Mouse (Mus musculus): Measurements from ENCODE around the gene Cstad.

Gene Cstad

DNA sequence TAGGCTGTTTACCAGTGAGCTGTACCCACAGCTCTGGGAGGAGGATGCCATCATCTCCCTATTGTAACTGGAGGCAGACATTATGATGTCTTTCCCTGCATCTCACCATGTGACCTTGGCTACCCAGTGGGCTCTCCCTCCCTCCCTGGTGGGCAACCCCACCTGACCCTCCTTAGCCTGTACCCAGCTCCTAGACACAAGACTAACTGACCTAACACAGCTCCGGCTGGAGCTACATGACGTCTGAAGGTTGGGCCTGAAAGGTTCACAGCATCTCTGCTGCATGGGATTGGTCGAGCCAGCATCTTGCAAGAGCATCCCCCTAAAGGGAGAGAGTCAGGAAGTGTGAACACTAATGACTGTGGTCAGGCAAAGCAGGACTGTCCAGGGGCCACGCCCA, 35.0 kb downstream of the Cstad start:
- DNase-seq = no peak

DNA sequence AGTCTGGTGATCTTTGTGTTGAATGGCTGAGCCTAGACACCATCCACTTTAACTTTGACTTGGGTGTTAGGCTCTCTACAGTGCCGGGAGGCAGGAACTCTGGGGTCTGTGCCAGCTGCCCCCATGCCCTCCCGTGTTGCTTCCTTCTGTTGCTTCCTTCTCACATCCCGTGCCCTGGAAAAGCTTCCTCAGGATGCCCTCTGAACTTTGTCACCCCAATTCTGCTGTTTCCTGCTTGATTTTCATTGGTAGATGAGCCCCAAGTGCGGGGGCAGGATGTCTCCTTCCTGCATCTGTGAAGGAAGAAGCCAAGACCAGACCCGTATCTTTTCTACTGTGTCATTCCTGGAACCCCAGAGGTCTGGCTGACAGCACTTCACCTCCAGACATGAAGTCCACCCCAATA, 41.4 kb downstream of the Cstad start:
- DNase-seq = no peak

DNA sequence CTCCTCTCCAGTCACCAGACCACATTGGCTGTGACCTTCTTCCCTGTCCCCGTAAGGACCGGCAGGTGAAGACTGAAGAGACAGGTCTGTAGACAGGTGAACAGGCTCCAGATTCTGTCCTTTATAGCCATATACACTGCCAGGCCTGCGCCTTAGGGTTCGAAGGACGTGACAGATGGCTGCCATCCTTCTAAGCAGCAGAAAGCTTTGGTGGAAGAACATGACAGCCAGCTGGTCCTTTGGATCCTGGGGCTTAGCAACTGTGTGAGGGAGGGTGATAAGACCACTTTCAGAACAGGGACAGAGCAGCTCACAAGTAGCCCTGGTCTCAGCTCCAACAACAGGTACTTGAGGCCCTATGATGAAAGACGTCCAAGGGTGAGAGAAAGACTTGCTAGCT, 43.2 kb downstream of the Cstad start:
- no peak for DNase-seq

DNA sequence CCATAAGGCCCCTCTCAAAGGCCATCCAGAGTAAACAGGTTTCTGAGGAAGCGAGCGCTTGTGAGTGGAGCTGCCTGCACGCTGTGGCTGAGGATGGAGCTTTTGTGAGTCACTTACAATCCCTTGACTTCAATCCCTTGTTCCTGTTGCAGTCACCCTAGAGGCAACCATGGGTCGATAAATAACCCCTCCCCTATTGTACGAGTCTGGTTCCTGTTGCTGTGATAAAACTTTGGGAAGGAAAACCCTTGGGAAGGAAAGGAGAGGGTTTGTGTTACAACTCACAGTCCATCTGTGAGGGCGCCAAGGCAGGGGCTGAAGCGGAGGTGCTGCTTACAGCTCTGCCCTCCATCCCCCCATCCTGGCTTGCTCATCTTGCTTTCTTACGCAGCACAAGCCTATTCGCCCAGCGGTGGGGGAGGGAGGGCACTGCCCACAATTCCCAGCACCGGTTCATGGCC, 45.2 kb downstream of the Cstad start:
- no peak for DNase-seq

DNA sequence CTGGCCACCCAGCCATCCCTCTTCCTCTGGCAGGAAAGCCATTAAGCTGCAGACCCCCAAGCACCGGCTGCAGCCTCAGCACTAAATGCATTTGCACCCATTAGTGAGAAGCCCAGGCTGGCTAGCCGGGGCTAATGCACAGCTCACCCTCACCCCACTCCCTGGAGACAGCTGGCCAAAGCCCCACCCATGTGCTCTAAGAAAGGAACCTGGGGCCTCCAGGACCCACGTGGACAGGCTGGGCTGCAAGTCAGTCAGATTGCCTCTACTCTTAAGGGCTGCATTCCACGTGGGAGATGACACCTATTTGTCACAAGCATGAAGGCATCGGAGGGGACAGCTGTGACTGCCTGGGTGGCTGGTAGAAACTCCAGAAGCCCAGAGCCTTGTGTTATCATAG, 48.0 kb downstream of the Cstad start:
- no peak for DNase-seq

DNA sequence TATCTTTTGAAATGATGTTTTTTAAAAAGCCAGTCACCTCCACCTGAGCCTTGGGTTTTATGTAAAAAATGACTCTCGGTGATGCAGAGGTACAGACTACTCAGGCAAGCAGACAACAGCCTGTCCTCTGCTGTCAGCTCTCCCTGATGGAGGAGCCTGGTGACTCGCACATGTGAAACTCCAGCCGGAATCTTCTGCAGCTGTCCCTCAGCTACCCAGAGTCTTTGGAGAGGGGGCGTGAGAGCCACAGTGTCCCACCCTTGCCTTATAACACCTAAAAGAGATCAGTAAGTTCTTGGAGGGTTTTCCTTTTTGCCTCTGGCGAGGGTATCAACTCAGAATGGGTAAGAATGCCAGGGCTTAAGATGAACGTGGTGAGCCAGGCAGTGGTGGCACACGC, 48.6 kb downstream of the Cstad start:
- DNase-seq = no peak

DNA sequence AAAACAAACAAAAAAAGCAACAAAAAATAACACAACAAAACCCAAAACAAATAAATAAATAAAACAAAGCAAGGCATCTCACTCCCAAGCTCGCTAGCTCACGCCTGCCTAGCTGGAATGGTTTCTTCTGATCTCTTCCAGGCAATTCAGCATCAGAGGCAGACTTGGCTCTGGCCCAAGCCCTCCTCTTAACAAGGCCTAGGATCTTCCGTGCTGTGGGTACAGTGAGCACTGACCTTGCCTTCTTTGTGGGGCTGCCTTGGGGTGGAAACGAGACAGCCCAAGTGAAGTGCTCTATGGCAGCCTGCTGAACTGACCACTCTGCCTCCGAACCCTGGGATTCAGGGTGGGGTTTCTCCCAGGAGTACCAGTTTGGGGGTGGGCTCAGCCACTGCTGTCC, 52.0 kb downstream of the Cstad start:
- peak; percentile 41 for DNase-seq

DNA sequence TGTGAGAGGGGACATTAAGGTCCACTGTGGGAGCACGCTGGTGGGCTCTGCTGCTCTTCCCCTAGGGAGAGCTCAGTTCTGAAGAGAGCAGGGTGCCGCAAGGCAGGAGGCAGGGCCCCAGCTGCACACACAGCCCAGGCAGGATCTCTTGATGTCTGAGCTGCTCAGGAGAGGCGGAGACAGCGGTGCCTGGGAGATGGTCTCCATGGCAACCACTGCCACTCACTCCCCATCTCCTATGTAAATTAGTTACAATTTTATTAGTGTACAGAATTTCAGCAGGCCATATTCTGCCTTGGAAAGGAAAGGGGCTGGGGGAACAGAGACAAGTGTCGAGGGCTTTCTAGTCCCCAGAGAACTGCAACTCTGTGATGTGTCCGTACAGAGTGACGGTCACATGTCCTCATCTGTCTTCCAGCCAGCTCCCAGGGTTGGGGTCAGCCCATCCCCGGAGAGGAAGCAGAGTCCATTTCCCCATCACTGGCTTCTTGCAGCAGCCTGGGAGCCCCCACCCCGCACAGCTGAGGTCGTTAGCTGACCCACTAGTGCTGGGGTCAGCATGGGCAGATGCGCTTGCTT, 52.6 kb downstream of the Cstad start:
- peak; percentile 27 for DNase-seq

DNA sequence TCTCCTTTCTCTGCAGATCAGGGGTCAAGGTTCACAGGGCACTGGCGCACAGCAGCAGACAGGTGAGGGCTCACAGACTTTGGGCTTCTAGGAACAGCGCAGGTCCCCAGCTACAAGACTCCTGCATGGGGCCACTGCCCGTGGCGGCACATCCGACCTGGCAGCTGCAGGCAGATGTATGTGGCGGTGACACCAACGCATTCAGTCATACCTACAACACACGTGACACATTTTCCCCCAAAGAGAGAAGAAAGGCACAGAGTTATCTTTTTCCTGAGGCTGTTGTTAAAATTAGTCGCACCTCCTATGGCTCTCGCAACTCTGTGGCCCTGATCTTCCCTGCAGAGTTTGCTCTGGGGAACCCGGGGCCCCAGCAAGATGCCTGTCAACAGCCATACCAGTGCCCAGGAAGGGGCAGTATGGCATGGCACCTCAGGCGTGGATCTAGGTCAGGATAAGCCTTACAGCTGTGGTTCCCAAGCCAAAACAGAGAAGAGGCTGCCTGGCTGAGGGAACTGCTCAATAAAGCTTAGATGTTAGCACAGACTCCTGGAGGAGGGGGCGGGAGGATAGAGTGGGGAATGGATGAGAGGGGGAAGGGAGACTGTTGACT, 53.1 kb downstream of the Cstad start:
- peak; percentile 13 for DNase-seq

DNA sequence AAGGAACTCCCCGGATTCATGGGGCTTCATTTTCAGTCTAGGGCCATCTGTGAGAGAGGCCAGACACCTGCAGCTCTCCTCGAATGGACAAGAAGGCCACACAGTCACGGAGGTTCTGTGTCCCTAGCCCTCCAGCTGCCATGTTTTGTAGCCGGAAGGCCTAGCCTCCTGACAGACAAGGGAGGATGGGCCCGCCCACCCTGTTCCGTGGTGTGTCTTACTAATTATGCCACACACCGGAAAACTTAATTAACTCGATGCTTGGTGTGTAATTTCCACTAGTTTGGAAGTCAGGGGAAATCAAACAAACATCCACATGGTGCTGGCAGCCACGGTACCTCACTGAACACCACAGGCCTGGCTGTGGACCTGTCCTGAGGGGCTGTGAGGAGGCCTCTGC, 55.4 kb downstream of the Cstad start:
- DNase-seq = no peak

DNA sequence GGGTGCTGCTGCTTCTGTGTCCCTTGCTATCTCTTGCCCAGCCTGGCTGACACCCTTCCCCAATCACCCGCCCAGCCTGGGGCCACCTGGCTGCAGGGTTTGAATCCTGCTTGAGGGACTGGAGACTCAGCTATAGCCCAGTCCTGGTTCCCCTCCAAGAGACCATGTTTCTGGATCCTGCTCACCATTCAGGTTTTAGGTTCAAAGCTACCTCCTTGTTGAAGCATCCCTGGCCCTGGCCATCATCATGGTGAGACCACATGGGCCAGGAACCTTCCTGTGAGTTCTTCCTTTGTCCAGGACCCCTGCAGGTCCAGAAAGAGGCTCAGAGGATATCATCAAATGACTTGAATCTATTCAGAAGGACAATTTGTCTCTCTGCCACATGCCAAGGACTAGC, 57.0 kb downstream of the Cstad start:
- no peak for DNase-seq

DNA sequence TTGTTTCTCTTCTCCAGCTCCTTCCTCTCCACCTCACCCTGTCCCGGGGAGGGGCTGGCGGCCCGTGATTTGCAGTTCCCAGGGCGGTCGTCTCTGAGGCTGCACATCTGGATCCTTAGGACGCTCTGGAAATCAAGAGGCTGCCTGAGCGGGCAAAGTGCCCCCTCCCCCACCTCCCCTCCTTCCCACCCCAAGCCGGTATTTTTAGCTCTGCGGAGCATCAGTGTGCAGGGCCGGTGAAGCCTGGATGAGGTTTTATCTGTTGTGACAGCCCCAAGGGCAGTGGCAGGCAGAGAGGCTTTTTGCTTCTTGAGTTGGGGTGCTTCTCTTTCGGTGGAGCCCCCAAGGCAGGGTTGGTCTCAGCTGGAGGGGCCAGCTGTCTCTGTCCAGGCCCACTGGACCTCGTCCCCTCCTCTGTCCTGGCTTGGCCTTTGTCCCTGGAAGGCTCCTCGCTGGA, 57.8 kb downstream of the Cstad start:
- no peak for DNase-seq

DNA sequence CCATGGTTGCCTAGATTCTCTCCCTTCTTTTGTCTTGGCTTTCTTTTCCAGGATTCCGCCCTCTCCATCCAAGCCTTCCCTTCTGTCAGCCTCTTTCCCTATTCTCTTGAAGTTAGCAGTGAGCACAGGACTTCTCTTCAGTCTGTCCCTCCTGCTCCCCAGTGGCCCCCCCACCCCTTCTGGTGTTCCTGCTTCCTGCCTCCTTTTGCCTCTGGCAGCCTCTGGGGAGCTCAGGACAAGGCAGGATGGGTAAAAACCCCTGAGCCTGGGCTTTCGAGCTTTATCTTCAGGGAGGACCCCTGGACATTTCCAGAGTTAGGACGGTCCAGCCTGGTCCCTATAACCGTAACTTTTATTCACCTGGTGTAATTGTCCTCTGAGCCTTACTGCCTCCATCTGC, 58.2 kb downstream of the Cstad start:
- DNase-seq = no peak

DNA sequence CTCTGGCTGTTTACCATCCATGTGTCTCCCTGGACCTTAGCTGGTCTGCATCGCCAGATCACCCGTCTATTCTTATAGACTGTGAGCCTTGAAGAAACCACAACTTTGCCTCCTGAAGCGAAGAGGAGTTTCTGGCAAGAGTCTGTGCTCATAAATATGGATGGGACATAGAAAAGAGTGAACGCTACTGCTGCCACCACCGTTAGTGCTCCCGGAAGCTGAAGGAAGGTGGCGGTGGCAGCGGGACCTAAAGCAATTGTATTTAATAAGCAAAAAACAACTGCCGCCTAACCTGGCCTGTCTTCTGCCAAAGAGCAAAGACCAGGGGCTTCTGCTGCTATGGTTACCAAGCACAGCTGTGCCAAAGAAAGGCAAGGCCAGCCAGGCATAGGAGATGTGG, 59.3 kb downstream of the Cstad start:
- no peak for DNase-seq

DNA sequence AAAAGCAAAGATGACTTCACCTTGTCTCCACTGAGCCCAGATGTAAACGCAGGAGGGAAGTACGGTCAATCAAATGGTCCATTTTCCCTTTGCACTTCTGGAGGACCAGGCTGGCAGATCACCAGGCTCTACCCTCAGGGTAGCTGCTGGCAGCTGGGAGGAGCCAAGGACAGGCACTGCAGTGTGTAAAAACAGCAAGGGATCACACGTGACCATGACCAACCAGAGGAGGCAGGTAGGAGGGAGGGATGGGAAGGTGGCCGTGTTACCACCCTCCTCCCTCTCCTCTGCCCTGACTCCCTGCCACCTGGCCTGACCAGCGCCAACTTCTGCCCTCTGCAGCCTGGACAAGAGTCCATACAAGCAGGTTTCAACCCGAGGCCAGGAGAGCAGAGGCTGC, 59.7 kb downstream of the Cstad start:
- DNase-seq = peak; percentile 47

DNA sequence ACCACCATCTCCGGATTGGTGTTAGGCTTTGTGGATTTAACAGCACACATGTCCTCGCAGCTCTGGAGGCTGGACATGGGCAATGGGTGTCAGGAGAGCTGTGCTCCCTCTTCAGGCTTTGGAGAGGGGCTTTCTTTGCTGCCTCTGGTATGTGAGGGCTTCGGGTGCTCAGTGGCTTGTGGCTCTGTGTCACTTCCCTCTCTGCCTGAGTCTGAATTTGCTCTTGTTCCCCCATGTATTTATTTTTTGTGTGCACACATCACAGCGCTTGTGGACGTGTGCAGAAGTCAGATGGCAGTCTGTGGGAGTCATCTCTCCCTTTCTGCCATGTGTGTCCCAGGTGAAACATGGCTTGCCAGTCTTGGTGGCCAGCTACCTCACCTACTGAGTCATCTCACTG, 60.9 kb downstream of the Cstad start:
- DNase-seq = no peak

DNA sequence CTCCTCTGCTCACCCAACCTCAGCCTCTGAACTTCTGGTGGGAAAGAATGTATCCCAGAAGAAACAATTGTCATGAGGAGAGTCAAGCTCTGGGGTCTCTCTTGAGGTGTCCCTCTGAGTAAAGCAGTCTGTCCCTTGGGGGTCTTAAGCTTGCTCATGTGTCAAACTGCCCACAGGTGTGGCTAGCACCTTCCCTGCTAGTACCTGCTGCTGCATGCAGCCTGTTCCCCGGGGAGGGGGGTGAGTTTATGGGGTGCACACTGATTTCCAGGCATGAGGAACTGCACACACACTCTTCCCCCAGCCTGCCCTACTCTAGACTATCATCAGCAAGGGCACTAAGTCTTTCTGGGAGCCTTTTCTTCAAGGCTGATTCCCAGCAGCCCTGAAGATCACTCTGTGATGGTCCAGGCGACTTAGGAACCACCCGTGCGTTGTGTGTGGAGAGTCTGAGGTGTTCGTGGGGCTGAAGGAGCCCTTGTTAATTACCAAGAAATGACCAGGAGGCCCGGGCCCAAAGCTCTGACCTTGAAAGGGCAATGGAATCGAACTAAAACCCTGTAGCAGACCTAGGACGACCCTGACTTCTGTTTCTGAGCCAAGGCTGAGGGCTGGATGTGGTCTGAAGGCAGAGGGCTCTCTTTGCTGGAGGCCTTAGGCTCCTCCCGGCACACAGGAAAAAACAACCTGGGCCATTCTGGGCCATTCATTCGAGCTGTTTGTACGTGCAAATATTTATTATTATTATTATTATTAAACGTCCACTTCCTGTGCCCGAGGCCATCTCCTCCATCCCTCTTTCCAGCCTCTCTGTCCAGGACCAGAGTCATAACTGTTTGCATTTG, 62.1 kb downstream of the Cstad start:
- peak; percentile 56 for DNase-seq

DNA sequence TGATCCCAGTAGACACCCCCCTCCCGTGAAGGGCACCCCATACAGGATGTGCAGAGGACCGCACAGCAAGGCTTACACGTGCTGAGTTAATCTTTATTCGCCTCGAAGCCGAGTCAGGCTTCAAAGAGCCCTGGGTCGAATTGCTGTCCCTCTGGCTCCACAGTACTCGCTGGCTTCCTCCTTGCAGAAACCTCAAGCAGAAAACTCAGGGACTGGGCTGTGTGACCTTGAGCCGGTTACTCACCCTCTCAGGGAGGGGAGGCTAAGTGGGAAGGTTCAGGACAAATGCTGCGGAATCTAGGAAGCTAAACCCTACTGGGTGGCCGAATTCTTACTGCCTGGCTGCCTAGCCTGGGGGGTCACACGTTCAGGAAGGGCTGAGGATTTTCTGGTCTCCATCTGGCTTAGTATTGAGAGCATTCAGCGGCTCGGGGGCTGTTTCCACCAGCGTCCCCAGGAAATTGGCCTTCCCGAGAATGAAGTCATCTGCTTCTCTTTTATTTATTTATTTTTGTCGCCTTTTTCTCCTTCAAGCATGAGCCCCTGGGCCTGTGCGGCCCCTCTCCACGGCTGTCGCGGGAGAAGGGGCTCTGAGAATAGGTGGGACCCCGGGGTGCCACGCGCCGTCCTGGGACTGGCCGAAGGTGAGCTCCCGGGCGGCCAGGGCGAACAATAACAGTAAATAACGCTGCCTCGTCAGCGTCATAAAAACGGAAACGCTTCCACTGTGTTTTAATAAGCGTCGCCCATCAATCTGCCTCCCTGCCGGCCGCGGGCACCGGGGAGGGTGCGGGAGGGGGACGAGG, 63.0 kb downstream of the Cstad start:
- DNase-seq = no peak

DNA sequence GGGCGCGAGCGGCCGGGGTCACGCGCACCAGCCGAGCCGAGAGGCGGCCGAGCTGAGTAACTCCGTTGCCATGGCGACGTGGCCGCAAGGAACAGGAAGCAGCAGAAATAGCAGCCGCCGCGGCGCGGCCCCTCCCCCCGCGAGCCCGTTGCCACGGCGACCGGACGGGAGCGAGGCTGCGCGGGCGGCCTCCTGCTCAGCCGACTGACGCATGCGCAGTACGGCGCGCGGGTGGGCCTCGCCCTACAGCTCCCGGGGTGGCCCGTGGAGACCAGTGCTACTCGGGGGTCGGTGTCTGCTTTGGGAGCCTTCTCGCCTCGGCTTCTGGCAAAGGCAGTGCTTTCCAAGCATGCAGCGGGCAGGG, 63.6 kb downstream of the Cstad start:
- peak; percentile 100 for DNase-seq

Data from cerebellum, adult 9-11 months (tissue).